Mouse (Mus musculus) heart, postnatal 36 days (tissue): ENCODE measurements around the gene Trim38. TPM values are rescaled to one million over a fixed set of nuclear protein-coding genes. Genes with fewer than 3 reads are reported as not detected.

ENCODE experiments used
- DNase-seq, 2 experiments: peaks; one replicate each; pipeline ENCODE4 v3.0.0; 2021 to 2022
- intact Hi-C: fragments of 180-260 bp; cut with DNase I; formaldehyde crosslinking; loops from one replicate; pipeline ENCODE4 v1.15.1; 2025
- total RNA-seq, 2 experiments: library from RNA; stranded (reverse); gene quantifications; 2 replicates each; pipeline ENCODE4 v1.2.3; 2021

Trim38 gene
- total RNA-seq, 2 experiments from 2014 or later = not detected

GRCm38 (mm10) chr13:23759251-23759771 lies 10.4 kb upstream of the Trim38 start:
- no peak for DNase-seq
- intact Hi-C loops = no loop called here

DNA sequence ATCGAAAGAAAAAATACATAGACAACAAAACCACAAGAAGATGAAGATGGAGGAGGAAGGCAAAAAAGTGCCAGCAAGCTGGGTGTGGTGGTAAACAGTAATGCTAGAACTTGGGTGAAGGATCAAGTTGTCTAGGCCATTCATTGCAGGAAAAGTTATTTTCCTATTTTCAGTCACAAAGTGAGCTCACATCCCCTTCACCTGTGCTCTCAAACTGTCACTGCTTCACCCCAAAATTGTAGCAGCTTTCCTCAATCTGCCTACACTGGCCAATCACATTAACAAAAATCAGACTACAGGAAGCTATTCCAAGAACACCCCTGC lies 9.8 kb upstream of the Trim38 start:
- no peak for DNase-seq

DNA sequence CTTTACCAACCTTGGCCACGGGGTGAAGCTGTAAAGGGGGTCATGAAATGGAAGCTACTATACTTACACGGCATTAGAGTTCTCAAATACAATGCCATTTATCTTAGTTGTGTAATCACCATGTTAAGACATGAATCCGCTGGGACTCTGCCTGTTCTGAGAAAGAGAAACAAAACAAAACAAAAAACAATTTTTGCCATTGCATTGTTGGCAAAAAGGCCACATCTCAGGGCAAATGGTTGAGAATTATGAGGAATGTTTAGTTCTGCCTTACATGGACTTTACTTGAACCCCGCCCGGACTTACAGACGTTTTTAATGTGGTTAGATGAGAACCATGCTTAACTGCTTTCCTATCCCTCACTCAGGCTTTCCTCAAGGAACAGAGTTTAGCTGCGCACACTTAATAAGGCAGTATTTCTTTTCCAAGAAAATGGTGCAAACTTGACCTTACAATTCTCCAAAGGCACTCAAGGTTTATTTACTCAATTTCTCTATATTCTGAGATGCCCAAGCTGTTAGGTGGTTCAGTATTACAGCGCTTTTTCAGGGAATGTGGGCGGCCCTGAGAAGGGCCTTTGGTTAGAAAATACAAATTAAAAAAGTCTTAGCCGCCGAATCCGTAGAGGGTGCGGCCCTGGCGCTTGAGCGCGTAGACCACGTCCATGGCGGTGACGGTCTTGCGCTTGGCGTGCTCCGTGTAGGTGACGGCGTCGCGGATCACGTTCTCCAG lies 9.3 kb upstream of the Trim38 start:
- intact Hi-C loops = loop anchor here (5.0 to 10.0 kb wide), 2 partner anchors 138 to 396 kb away; partner anchors contain the start of genes Hist1h1e, Hist1h2be and Zfp322a

More for the DNA sequence above, 9.8 kb upstream of the Trim38 start:
- intact Hi-C loops = loop anchor here (5.0 to 10.0 kb wide), 2 partner anchors 138 to 395 kb away; partner anchors contain the start of genes Hist1h1e, Hist1h2be and Zfp322a

DNA sequence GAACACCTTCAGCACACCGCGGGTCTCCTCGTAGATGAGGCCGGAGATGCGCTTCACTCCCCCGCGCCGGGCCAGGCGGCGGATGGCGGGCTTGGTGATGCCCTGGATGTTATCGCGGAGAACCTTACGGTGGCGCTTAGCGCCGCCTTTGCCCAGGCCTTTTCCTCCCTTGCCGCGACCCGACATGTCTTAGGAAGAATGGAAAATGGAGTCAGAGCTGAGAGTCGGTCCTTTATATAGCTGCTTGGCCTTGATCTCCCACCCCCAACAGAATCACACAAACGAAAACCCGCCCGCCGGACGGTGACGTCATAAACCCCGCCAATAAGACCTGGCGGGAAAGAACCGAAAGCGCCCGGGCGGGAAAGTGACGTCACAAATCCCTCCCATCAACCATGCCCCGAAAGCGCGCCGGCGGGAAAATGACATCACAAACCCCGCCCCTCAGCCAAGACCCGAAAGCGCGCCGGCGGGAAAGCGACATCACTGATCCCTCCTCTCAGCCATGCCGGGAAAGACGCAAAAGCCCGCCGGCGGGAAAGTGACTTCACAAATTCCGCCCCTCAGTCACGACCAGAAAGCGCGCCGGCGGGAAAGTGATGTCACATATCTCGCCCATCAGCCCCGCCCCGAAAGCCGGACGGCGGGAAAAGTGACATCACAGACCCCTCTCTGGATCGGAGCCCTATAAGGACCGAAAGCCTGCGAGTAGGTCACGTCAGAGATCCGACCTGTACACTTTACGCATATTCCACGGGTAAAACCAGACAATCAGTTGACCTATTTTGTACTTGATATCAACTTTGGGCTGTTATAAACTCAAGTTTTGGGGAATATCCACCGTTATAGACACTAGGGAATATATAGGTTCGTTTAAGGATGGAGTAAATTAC lies 8.5 kb upstream of the Trim38 start, which contains the start of gene Hist1h4a:
Gene Hist1h4a, minus strand, starts transcription at position 259 of the 893 bp plus-strand sequence.
- intact Hi-C loops = loop anchor here (5.0 to 10.0 kb wide), 2 partner anchors 139 to 396 kb away; partner anchors contain the start of genes Hist1h1e, Hist1h2be and Zfp322a
- peak; percentile 95 to 96 for DNase-seq

More for the DNA sequence above, 9.3 kb upstream of the Trim38 start:
- DNase-seq = no peak

DNA sequence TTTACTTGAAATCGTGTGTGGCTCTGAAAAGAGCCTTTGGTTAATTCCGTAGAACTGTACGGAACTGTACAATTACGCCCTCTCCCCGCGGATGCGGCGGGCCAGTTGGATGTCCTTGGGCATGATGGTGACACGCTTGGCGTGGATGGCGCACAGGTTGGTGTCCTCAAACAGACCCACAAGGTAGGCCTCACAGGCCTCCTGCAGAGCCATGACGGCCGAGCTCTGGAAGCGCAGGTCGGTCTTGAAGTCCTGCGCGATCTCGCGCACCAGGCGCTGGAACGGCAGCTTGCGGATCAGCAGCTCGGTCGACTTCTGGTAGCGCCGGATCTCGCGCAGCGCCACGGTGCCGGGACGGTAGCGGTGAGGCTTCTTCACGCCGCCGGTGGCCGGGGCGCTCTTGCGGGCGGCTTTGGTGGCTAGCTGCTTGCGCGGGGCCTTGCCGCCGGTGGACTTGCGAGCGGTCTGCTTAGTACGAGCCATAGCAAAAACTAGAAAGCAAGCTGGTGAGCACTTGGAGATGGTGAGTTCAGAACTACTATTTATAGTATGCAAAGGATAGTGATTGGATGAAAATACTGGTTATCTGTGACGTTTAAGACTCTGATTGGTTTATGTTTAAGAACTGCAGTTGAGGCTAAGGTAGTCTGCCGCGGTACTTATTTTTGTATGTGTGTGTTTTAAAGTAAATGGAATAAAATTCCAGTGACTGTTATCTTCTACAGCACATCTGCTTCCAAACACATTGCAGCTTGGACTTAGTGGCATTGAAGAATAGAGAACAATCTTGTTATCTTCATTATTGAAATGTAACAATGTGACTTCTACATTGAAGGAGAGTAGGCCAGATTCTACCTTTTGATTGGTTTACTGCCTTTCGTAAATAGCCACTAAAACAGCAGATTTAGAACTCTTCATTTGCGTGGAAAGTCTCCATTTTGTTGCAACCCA lies 7.6 kb upstream of the Trim38 start, which contains the start of gene Hist1h3a:
Gene Hist1h3a, minus strand, starts transcription at position 516 of the 951 bp plus-strand sequence.
- intact Hi-C loops = loop anchor here (5.0 to 10.0 kb wide), 2 partner anchors 140 to 397 kb away; partner anchors contain the start of genes Hist1h1e, Hist1h2be and Zfp322a
- peak; percentile 49 to 66 for DNase-seq

- intact Hi-C loops = loop anchor here (5.0 to 10.0 kb wide), 2 partner anchors 141 to 398 kb away; partner anchors contain the start of genes Hist1h1e, Hist1h2be and Zfp322a
- DNase-seq = no peak
Measured at GRCm38 (mm10) chr13:23763242-23763585, 6.5 kb upstream of the Trim38 start.

- peak; percentile 74 to 81 for DNase-seq
- intact Hi-C loops = loop anchor here (5.0 to 10.0 kb wide), 2 partner anchors 141 to 399 kb away; partner anchors contain the start of genes Hist1h1e, Hist1h2be and Zfp322a
Measured at GRCm38 (mm10) chr13:23763586-23764323, 6.0 kb upstream of the Trim38 start, which contains the start of gene Hist1h1a. Gene Hist1h1a (plus strand): TSS chr13:23763666.

GRCm38 (mm10) chr13:23764324-23765171 lies 5.2 kb upstream of the Trim38 start:
- DNase-seq = no peak
- intact Hi-C loops = loop anchor here (5.0 to 10.0 kb wide), 2 partner anchors 142 to 400 kb away; partner anchors contain the start of genes Hist1h1e, Hist1h2be and Zfp322a

GRCm38 (mm10) chr13:23765172-23765513 lies 4.6 kb upstream of the Trim38 start:
- intact Hi-C loops = loop anchor here (10.0 kb wide), 1 partner anchor 400 kb away; the partner anchor contains the start of gene Zfp322a
- DNase-seq = no peak

DNA sequence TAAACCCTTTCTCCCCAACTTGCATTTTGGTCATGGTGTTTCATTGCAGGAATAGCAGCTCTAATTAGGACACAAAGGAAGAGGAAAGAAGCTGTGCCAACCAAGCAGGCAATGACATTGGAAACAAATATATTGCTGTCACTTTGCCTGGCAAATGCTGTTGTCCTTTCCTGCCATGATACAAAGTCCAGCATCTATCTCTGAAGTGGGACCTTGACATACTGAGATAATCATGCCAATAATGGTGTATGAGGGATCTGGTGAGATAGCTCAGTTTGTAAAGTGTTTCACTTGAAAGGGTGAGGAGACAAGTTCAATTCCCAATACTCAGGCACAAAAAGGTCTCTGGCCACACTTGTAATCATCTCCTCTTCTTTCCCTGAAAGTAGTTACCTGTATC lies 2.9 kb upstream of the Trim38 start:
- DNase-seq = no peak

DNA sequence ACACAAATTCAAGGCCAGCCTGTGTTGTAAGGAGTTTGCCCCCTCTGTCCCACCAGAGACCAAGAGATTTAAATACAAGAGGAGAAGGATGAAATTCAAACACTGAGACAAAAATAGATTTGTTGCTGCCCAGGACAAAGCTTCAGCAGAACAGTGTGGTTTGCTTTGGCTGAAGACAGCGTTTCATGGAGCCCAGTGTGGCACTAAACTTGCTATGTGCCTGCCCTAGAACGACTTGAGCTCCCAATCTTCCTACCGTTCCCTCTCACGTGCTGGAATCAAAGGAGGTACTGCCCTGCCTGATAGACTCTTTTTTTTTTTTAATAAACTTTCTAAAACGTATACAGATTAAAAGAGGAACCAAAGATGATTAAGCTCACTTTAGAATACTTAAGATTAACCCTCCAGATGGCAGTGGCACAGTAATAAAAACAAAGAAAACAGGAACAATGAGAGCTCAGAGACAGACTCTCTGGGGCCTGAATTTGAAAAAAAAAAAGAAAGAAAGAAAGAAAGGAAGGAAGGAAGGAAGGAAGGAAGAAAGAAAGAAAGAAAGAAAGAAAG lies 797 bp upstream of the Trim38 start:
- no peak for DNase-seq
- intact Hi-C loops = loop anchor here (10.0 kb wide), 1 partner anchor 404 kb away; the partner anchor contains the start of gene Zfp322a

More for the DNA sequence above, 2.9 kb upstream of the Trim38 start:
- intact Hi-C loops = loop anchor here (10.0 kb wide), 1 partner anchor 402 kb away; the partner anchor contains the start of gene Zfp322a

DNA sequence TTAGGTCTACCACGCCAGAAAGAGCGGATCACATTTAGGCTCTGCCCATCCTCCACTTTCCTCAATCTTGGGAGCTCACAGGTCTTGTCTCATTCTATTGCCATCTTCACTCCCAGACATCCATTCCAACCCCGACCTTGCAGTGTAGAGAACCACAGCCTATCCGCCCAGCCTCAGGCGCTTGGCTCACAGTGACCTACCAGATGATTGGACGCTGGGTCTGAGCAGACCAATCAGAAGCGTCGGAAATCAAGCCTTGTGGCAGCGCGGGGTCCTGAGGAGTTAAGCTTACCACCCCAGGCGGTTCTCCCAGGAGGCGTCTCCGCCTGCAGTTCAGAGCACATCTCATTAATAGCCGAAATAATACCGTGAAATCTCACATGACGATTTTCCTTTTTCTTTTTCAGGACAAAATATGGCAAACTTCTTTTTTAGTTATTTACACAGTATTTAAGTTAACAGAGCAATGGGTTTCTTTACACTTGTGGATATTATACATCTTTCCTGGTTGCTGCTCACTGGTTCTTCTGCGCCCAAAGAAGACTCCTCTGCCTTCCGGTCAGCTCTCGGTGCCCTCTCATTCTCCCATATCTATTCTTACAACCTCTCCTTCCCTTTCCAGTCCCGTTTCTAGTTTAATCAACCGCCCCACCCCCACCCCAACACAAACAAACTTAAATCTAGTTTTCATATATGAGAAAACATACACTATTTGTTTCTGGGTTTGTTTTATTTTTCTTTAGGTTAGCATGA lies 3.0 kb downstream of the Trim38 start:
- peak in 1 of 2 experiments; percentile 16 for DNase-seq
- intact Hi-C loops = no loop called here

DNA sequence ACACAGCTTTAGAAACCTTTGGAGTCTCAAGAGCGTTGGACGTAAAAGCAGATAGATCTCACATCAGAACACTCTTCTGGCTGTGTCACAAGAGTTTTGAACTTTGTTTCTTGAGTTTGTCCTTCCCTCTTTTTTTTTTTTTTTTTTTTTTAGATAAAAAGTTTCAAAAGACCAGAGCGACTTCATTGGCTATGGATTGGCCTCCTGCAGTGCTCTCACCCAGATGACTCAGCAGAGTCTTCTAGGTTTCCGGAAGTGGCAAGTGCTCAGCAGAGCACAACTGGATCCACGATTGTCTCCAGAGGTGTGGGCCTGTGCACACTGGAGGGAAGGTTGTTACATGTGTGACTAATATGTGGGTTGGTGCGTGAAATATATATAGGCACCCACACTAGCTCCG lies 8.6 kb downstream of the Trim38 start:
- intact Hi-C loops = no loop called here
- DNase-seq = no peak

DNA sequence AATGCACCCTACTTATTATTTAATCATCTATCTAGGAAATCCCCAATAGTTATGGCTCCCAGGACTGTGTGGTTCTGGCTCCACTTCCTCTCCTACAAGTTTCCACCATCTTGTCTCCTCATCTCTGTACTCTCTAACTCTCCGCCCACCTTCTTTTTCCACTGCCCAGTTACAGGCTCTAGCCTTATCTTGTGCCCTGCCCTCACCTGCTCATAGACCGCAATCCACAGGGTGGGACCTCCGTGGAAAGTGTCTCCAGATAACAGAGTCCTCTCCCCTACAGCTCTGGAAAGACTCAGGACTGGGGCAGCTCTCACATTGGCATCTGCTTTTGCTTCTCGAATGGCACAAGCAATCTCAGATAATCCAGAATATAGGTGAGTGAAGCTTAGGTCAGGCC lies 9.3 kb downstream of the Trim38 start:
- intact Hi-C loops = no loop called here
- DNase-seq = no peak

GRCm38 (mm10) chr13:23792520-23792919 lies 22.8 kb downstream of the Trim38 start:
- peak; percentile 24 to 35 for DNase-seq
- intact Hi-C loops = loop anchor here (5.0 kb wide), 2 partner anchors 95 to 505 kb away; no protein-coding TSS in a partner anchor

DNA sequence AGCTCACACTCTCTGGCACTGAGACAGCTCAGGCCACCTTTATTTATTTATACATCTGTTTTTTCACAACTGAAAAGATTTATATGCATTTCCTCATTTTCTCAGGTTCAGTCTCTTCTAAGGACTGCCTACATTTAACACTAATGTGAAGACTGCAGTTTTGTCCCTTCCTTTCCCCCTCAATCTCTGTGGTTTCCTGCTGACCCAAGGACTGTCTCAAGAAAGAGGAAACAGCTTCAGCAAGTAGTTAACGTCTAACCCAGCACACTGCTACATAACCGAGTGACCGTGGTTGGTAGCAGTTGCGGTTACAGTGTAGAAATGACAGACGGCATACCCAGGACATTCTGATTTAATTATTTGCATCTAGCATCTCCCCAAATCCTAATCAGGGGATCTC lies 29.7 kb downstream of the Trim38 start:
- intact Hi-C loops = no loop called here
- DNase-seq = no peak
